Mouse (Mus musculus): ENCODE data around the gene Acadm.

Acadm gene

DNA sequence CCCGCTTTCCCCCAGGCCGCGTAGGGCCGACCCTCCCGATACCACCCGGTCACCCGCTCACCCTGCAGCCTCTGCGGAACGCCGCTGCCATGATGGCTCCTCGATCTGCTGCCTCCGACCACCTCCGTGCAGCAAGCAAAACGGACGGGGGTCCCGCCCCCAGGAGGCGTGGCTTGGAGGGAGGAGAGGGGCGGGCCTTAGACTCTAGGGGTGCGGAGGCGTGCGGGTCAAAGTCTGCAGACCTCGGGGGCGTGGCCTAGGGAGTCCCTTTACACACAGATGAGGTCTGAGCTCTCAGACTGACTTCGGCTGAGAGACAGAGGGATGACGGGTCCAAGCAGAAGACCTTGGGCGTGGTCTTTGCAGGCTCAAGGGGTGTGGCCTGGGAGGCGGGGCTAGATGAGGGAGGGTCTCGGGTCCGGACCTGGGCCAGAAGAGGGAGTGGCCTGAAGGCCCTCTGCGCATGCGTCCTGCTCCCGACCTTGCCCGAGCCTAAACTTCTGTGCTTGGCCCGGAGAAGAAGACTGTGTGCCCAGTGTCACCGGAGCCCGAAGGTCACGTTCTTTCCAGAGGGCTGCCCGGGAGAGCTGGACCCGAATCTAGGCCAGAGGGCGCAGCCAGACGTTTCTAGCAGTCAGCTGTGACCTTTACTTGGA is at the start of gene Acadm:
Gene Acadm (minus strand): TSS at position 298 of the 656 bp plus-strand sequence.
- DNase-seq (ENCODE audit: low read depth, low spot score): peak; percentile 97

- peak; percentile 71 for DNase-seq (ENCODE audit: low read depth, low spot score)
Observed at GRCm38 (mm10) chr3:153984428-153985340, 40.3 kb upstream of the Acadm start.

- DNase-seq (ENCODE audit: low read depth, low spot score): no peak
Observed at GRCm38 (mm10) chr3:153980611-153981010, 36.2 kb upstream of the Acadm start.

DNA sequence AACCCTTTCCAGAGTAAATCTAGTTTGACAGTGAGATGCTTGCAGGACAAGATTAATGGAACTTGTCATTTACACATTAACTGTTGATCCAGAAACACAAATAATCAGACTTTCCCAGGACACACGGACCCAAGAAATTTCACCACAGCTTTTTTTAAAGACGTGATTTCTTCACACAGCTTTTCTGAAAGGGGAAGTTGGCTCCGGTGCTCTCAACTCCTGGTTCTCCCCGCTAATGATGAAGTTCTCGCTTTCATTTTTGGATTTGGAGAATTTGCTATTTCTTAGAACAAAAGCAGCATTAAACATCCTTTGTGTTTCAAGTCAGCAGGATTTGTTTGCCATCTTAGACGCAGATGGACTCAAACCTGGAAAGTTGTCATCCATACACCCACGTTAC is 31.4 kb upstream of the Acadm start:
- no peak for DNase-seq (ENCODE audit: low read depth, low spot score)

- peak; percentile 37 for DNase-seq (ENCODE audit: low read depth, low spot score)
Observed at GRCm38 (mm10) chr3:153975060-153975459, 30.6 kb upstream of the Acadm start.

- peak; percentile 73 for DNase-seq (ENCODE audit: low read depth, low spot score)
Observed at GRCm38 (mm10) chr3:153973949-153974760, 29.7 kb upstream of the Acadm start.

DNA sequence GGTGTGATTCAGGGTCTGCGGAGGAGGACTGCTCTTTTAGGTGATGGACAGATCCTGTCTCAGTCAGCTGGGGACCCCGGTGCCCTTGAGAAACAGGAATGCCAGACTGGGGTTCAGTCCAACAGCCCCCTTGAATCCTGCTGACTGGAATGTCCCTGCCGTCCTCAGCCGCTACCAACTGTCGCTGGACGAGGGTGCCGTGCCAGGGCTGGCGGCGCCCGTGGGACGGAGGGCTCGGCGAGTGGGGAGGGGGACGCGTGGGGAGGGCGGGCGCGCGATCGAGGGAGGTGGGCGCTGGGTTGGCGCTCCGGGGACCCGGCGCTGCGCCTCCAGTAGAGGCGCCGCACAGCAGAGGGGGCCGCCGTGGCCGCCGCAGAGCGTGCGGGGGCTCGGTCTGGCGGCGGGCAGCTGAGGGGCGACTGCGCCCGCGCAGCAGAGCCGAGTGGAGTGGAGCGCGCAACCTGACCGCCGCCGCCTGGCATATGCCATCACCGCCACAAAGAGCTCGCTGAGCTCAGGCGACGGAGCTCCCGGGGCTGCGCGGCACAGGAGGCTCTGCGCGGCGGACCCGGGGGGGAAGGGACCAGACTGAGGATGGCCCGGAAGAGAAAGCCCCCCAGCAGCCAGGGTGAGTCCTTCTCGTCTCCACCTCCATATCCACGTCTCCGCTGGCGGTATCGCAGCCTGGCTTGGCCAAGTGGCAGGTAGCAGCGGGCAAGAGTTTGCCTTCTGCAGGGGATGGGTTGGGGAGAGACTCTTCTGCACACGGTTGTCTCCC is 28.9 kb upstream of the Acadm start, which contains the start of gene Slc44a5:
Gene Slc44a5 (plus strand): TSS at position 266 of the 778 bp plus-strand sequence.
- DNase-seq (ENCODE audit: low read depth, low spot score): peak; percentile 67

GRCm38 (mm10) chr3:153969451-153969850 is 25.0 kb upstream of the Acadm start:
- no peak for DNase-seq (ENCODE audit: low read depth, low spot score)

DNA sequence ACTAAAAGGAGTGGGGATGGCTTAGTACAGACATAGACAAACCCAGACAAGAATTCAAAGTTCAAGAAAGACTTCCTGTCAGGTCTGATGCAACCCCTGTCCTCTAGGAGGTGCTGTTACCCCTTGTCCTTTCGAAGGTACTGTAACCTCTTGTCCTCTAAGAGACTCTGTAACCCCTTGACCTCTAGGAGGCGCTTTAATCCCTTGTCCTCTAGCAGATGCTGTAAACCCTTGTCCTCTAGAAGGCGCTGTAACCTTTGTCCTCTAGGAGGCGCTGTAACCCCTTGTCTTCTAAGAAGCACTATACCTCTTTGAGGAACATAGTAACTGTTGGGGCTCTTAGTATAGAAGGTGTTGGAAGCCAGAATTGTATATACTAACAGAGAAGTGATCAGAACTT is 24.1 kb upstream of the Acadm start:
- DNase-seq (ENCODE audit: low read depth, low spot score): peak; percentile 94

- no peak for DNase-seq (ENCODE audit: low read depth, low spot score)
Observed at GRCm38 (mm10) chr3:153967447-153967846, 23.0 kb upstream of the Acadm start.

GRCm38 (mm10) chr3:153961632-153962389 is 17.4 kb upstream of the Acadm start:
- peak; percentile 36 for DNase-seq (ENCODE audit: low read depth, low spot score)

DNA sequence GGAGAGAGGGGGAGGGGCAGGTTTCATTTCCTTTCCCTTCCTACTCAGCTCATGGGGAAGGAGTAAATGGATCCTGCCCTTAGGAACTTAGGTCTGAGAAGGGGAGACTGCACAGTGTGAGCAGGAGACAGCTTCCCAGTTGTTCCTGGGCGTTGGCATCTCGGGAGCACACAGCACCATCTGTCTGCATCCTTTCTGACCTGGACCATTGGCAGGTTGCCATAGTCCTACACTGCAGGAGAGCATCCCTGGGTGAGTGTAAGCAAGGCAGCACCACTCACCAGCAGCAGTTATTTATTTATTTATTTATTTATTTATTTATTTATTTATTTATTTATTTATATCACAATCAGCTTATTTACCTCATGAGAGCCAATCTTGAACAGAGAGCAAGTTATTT is 16.5 kb upstream of the Acadm start:
- DNase-seq (ENCODE audit: low read depth, low spot score): no peak

DNA sequence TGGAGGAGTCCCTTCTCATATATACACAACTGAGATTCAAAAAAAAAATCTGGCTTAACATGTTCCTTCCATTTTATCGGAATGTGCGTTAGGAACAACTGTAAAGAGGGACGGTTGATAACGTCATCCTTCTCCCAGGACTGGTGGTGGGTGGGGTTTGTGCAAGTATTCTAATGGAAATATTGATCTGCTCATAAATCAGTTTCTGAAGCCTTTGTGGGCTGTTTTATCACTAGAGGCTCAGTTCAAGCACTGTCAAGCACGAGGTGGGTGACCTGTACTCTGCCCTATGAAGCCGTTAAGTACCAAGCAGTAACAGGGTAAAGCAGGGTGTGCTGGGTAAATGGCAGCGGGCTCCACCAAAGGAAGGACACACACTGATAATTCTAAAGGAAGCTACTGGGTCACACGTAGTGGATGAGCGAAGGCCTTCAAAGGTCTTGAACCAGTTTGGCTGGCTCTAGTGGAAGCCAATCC is 15.3 kb upstream of the Acadm start:
- DNase-seq (ENCODE audit: low read depth, low spot score): no peak

GRCm38 (mm10) chr3:153959035-153959730 is 14.8 kb upstream of the Acadm start:
- DNase-seq (ENCODE audit: low read depth, low spot score): peak; percentile 59

- DNase-seq (ENCODE audit: low read depth, low spot score): no peak
Observed at GRCm38 (mm10) chr3:153957916-153958315, 13.5 kb upstream of the Acadm start.

- DNase-seq (ENCODE audit: low read depth, low spot score): no peak
Observed at GRCm38 (mm10) chr3:153948176-153948575, 3.7 kb upstream of the Acadm start.

GRCm38 (mm10) chr3:153947271-153947670 is 2.8 kb upstream of the Acadm start:
- DNase-seq (ENCODE audit: low read depth, low spot score): no peak

DNA sequence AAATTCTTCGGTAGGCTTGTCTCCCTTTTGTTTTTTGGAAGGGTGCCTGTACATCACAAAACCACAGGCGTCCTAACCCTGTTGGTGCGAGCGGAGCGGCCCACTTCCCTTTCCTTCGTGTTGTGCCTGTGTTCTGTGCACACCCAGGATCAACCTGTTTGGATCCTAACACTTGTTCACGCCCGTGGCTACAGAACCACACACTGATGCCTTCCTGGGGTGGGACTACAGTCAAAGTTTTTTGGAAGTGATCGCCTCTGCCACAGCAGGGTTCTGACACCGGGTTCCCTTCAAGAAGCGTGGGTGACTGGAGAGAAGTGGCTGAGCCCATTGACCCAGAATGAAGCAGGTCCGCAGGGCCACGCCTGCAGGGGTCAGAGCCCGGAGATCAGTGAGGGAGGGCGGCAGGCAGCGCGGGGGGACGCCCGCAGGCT is 514 bp downstream of the Acadm start:
- DNase-seq (ENCODE audit: low read depth, low spot score): peak; percentile 44

DNA sequence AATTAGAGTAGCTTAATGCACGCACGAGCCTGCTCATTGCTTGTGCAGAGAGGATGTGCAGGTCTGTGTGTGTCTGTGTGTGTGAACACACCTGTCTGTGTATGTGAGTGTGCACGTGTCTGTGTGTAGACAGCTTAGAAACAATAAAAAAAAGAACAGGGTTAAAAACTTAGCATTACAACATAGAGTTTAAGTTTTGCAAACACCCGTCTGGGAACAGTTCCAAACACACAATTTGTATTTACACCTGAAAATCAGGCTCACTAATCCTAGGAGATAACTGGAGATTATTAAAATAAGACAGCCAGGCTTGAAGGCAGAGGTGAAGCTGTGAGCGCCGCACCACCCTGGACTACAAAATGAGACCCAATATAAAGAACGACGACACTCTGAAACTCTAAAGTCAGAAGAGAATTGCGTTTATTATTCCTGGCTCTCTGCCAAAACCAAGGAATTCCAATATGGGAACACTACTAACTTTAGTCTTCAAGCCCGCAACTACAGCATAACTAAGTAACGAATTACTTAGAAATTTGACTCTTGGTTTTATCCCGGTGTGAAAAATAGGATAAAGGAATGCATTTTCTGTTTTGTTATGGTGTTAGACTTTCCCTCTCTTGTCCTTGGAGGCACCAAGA is 1.3 kb downstream of the Acadm start:
- DNase-seq (ENCODE audit: low read depth, low spot score): peak; percentile 12

Data from brain, adult 2 months (tissue).